Mouse (Mus musculus): ENCODE data around the gene Lamc2. TPM values are rescaled to one million over a fixed set of nuclear protein-coding genes. Genes with fewer than 3 reads are reported as not detected.

Lamc2 gene
- 0.44 and 0.53 TPM in 2 replicates for polyA plus RNA-seq (2015; fragmentation: Nextera tagmentation; extraction: Ambion mirVana)

GRCm38 (mm10) chr1:153185828-153186803 is at the start of gene Lamc2:
Gene Lamc2 (minus strand): TSS chr1:153186447.
- H3K9me3 ChIP-seq, result no peaks in the 10 kb centered on the region
- H3K4me2 ChIP-seq (replicated peaks), result peak within 1 kb of the TSS; percentile 86
- 3% methylated on average over 46 of the region's 46 CpGs for WGBS
- no peaks in the 10 kb centered on the region for H3K36me3 ChIP-seq
- H3K9ac ChIP-seq (replicated peaks), result peak within 1 kb of the TSS; percentile 61
- peaks cover 17% of the 10 kb centered on the region for H3K4me1 ChIP-seq (replicated peaks)
- H3K27me3 ChIP-seq, result peaks cover 50% of the 10 kb centered on the region
- peak within 1 kb of the TSS; percentile 48 for H3K4me3 ChIP-seq (replicated peaks)
- peak; percentile 77 for ATAC-seq
- no peak within 1 kb of the TSS for H3K27ac ChIP-seq

- no peaks in the 10 kb centered on the region for H3K4me1 ChIP-seq (replicated peaks)
- no peak overlapping the region for H3K27ac ChIP-seq
- no peak overlapping the region for H3K4me2 ChIP-seq (replicated peaks)
- H3K9me3 ChIP-seq, result no peaks in the 10 kb centered on the region
- H3K4me3 ChIP-seq (replicated peaks), result no peak overlapping the region
- no peak overlapping the region for H3K9ac ChIP-seq (replicated peaks)
- H3K27me3 ChIP-seq, result no peaks in the 10 kb centered on the region
- WGBS, result 87% methylated on average over 4 of the region's 4 CpGs
- no peak for ATAC-seq
- H3K36me3 ChIP-seq, result peaks cover 55% of the 10 kb centered on the region
Measured at GRCm38 (mm10) chr1:153235576-153235975, 49.3 kb upstream of the Lamc2 start.

- Histone ChIP-seq H3K9me3 (no peaks in the 10 kb centered on the region), H3K4me3 (replicated peaks) (no peak overlapping the region), H3K36me3 (peaks cover 69% of the 10 kb centered on the region), H3K27me3 (no peaks in the 10 kb centered on the region), H3K9ac (replicated peaks) (no peak overlapping the region), H3K27ac (no peak overlapping the region), H3K4me1 (replicated peaks) (no peaks in the 10 kb centered on the region), H3K4me2 (replicated peaks) (no peak overlapping the region)
- WGBS, result 93% methylated on average over 9 of the region's 9 CpGs
- ATAC-seq, result no peak
Measured at GRCm38 (mm10) chr1:153231681-153232080, 45.4 kb upstream of the Lamc2 start.

GRCm38 (mm10) chr1:153227916-153228315 is 41.7 kb upstream of the Lamc2 start:
- Histone ChIP-seq H3K27ac (no peak overlapping the region), H3K4me2 (replicated peaks) (no peak overlapping the region), H3K9ac (replicated peaks) (no peak overlapping the region), H3K4me3 (replicated peaks) (no peak overlapping the region), H3K27me3 (no peaks in the 10 kb centered on the region), H3K4me1 (replicated peaks) (no peaks in the 10 kb centered on the region), H3K9me3 (no peaks in the 10 kb centered on the region), H3K36me3 (peaks cover 79% of the 10 kb centered on the region)
- WGBS, result 73% methylated on average over 4 of the region's 4 CpGs
- ATAC-seq, result no peak

GRCm38 (mm10) chr1:153227096-153227495 is 40.8 kb upstream of the Lamc2 start:
- Histone ChIP-seq H3K36me3 (peaks cover 79% of the 10 kb centered on the region), H3K4me2 (replicated peaks) (no peak overlapping the region), H3K27ac (no peak overlapping the region), H3K27me3 (no peaks in the 10 kb centered on the region), H3K4me1 (replicated peaks) (no peaks in the 10 kb centered on the region), H3K4me3 (replicated peaks) (no peak overlapping the region), H3K9ac (replicated peaks) (no peak overlapping the region), H3K9me3 (no peaks in the 10 kb centered on the region)
- ATAC-seq, result no peak
- 85% methylated on average over 8 of the region's 8 CpGs for WGBS

- H3K4me2 ChIP-seq (replicated peaks), result no peak overlapping the region
- no peak overlapping the region for H3K27ac ChIP-seq
- WGBS, result 90% methylated on average over 21 of the region's 21 CpGs
- H3K9me3 ChIP-seq, result no peaks in the 10 kb centered on the region
- H3K9ac ChIP-seq (replicated peaks), result no peak overlapping the region
- H3K4me3 ChIP-seq (replicated peaks), result no peak overlapping the region
- H3K36me3 ChIP-seq, result peaks cover 80% of the 10 kb centered on the region
- H3K27me3 ChIP-seq, result no peaks in the 10 kb centered on the region
- no peaks in the 10 kb centered on the region for H3K4me1 ChIP-seq (replicated peaks)
- no peak for ATAC-seq
Measured at GRCm38 (mm10) chr1:153225786-153226725, 39.8 kb upstream of the Lamc2 start.

- Histone ChIP-seq H3K4me1 (replicated peaks) (no peaks in the 10 kb centered on the region), H3K9ac (replicated peaks) (no peak overlapping the region), H3K4me2 (replicated peaks) (no peak overlapping the region), H3K27me3 (no peaks in the 10 kb centered on the region), H3K4me3 (replicated peaks) (no peak overlapping the region), H3K36me3 (peaks cover 75% of the 10 kb centered on the region), H3K9me3 (no peaks in the 10 kb centered on the region), H3K27ac (no peak overlapping the region)
- WGBS, result 82% methylated on average over 5 of the region's 5 CpGs
- ATAC-seq, result no peak
Measured at GRCm38 (mm10) chr1:153224331-153224730, 38.1 kb upstream of the Lamc2 start.

GRCm38 (mm10) chr1:153219376-153219775 is 33.1 kb upstream of the Lamc2 start:
- 52% methylated on average over 9 of the region's 9 CpGs for WGBS
- Histone ChIP-seq H3K9ac (replicated peaks) (no peak overlapping the region), H3K36me3 (peaks cover 37% of the 10 kb centered on the region), H3K4me3 (replicated peaks) (no peak overlapping the region), H3K9me3 (no peaks in the 10 kb centered on the region), H3K27me3 (no peaks in the 10 kb centered on the region), H3K4me2 (replicated peaks) (no peak overlapping the region), H3K27ac (no peak overlapping the region), H3K4me1 (replicated peaks) (no peaks in the 10 kb centered on the region)
- ATAC-seq, result peak; percentile 53; the same call in 1 of the 2 replicates

GRCm38 (mm10) chr1:153216516-153216915 is 30.3 kb upstream of the Lamc2 start:
- H3K27ac ChIP-seq, result no peak overlapping the region
- H3K27me3 ChIP-seq, result no peaks in the 10 kb centered on the region
- WGBS, result 80% methylated on average over 4 of the region's 4 CpGs
- peaks cover 16% of the 10 kb centered on the region for H3K36me3 ChIP-seq
- H3K9ac ChIP-seq (replicated peaks), result no peak overlapping the region
- H3K4me2 ChIP-seq (replicated peaks), result no peak overlapping the region
- no peak overlapping the region for H3K4me3 ChIP-seq (replicated peaks)
- ATAC-seq, result no peak
- H3K4me1 ChIP-seq (replicated peaks), result no peaks in the 10 kb centered on the region
- no peaks in the 10 kb centered on the region for H3K9me3 ChIP-seq

- WGBS, result 79% methylated on average over 5 of the region's 5 CpGs
- Histone ChIP-seq H3K27me3 (no peaks in the 10 kb centered on the region), H3K9me3 (no peaks in the 10 kb centered on the region), H3K9ac (replicated peaks) (no peak overlapping the region), H3K4me3 (replicated peaks) (no peak overlapping the region), H3K27ac (no peak overlapping the region), H3K4me2 (replicated peaks) (no peak overlapping the region), H3K4me1 (replicated peaks) (no peaks in the 10 kb centered on the region), H3K36me3 (peaks cover 8% of the 10 kb centered on the region)
- no peak for ATAC-seq
Measured at GRCm38 (mm10) chr1:153215676-153216075, 29.4 kb upstream of the Lamc2 start.

GRCm38 (mm10) chr1:153210992-153211391 is 24.7 kb upstream of the Lamc2 start:
- Histone ChIP-seq H3K27ac (no peak overlapping the region), H3K36me3 (no peaks in the 10 kb centered on the region), H3K9ac (replicated peaks) (no peak overlapping the region), H3K27me3 (no peaks in the 10 kb centered on the region), H3K4me2 (replicated peaks) (no peak overlapping the region), H3K4me1 (replicated peaks) (no peaks in the 10 kb centered on the region), H3K9me3 (no peaks in the 10 kb centered on the region), H3K4me3 (replicated peaks) (no peak overlapping the region)
- ATAC-seq, result no peak
- 70% methylated on average over 4 of the region's 4 CpGs for WGBS

- Histone ChIP-seq H3K4me3 (replicated peaks) (no peak overlapping the region), H3K9me3 (no peaks in the 10 kb centered on the region), H3K4me1 (replicated peaks) (no peaks in the 10 kb centered on the region), H3K36me3 (no peaks in the 10 kb centered on the region), H3K4me2 (replicated peaks) (no peak overlapping the region), H3K9ac (replicated peaks) (no peak overlapping the region), H3K27ac (no peak overlapping the region), H3K27me3 (no peaks in the 10 kb centered on the region)
- 82% methylated on average over 2 of the region's 2 CpGs for WGBS
- ATAC-seq, result no peak
Measured at GRCm38 (mm10) chr1:153210198-153210597, 24.0 kb upstream of the Lamc2 start.
